ENCODE assay signal across 9 mouse cellular contexts in the genomic region with DNA sequence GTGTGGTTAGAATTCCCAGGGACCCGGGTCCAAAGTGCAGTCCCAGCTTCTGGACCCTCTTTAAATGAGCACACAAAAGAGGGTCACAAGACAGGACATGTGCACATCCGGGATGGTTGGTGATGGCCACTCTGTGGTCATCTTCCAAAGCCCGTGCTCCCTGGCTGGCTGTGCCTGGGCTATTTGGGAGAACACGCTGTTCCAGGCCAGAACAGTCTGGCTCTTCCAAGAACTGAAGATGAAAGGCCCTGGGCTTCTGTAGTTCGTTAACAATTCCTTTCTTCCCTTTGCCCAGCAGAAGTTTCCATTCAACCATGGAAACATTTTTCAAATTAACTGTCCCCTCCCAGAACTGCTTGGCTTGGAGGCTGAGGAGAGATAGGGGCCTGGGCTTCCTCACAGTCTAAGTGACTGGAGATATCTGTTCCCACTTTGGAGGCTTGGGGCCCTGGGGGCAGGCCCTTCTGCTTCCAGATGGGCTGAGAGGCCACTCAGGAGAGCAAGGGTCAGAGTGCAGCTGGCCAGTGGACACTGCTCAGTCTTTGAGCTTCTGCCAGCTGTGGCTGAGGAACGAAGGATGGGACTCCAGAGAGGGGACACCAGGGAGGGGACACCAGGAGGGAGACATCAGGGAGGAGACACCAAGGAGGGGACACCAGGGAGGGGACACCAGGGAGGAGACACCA. TPM values are rescaled to one million over a fixed set of nuclear protein-coding genes. Genes with fewer than 3 reads are reported as not detected.
DNase-seq lines count a peak whose midpoint lies in the region; ATAC-seq and TF ChIP-seq lines count a peak whose summit lies in the region.
"Had no signal": no experiment of that assay in that cellular context is flagged by ENCODE, and none has a peak within 500 bp of the region (broad histone marks: within the 10 kb centered on the region; RNA-seq: fewer than 3 reads in every experiment).

No protein-coding gene starts in this region.

- WGBS in forebrain, postnatal 0 days = 48% methylated on average over 6 of the region's 6 CpGs
- 59% methylated on average over 6 of the region's 6 CpGs for WGBS in forebrain, embryonic 12.5 days
- WGBS in kidney, embryonic 14.5 days = 44% methylated on average over 6 of the region's 6 CpGs
- 51% methylated on average over 6 of the region's 6 CpGs for WGBS in lung, embryonic 16.5 days

- no peak for ATAC-seq in forebrain, postnatal 0 days
- no peak for ATAC-seq in forebrain, embryonic 12.5 days (ENCODE audit: low FRiP score)
- ATAC-seq in kidney, embryonic 14.5 days (ENCODE audit: low FRiP score, low TSS enrichment) = 0 out of 2 replicates have a peak, but pooled peaks have one; percentile 29
- peak; percentile 56 for ATAC-seq in lung, embryonic 16.5 days (ENCODE audit: low read depth)
- ATAC-seq in CD4-positive, CD25-positive, alpha-beta regulatory T cell, adult 4 months = no peak

- no peaks in the 10 kb centered on the region for H3K36me3 ChIP-seq in forebrain, postnatal 0 days (ENCODE audit: insufficient read depth)
- no peaks in the 10 kb centered on the region for H3K36me3 ChIP-seq in forebrain, embryonic 12.5 days (replicated peaks)
- H3K36me3 ChIP-seq in kidney, embryonic 14.5 days (ENCODE audit: control insufficient read depth, insufficient read depth, low read length) = no peaks in the 10 kb centered on the region
- H3K36me3 ChIP-seq in lung, embryonic 16.5 days (ENCODE audit: control insufficient read depth, insufficient read depth, low read length) = no peaks in the 10 kb centered on the region
- H3K36me3 ChIP-seq: liver, embryonic 15.5 days had no signal

- no peak for DNase-seq in forebrain, postnatal 0 days
- peak; percentile 55 for DNase-seq in adrenal gland, postnatal 14 days
- peak; percentile 77 to 88 for DNase-seq in heart, adult 18-20 months
- no peak for DNase-seq in c-Kit-positive CD71-positive TER-119-positive erythroid progenitor cells, embryonic 14.5 days (ENCODE audit: low spot score)

- H3K4me3 ChIP-seq in forebrain, postnatal 0 days (ENCODE audit: low read depth, low read length) = no peak overlapping the region
- no peak overlapping the region for H3K4me3 ChIP-seq in forebrain, embryonic 12.5 days (replicated peaks)
- H3K4me3 ChIP-seq in kidney, embryonic 14.5 days (ENCODE audit: low read length) = no peak overlapping the region
- H3K4me3 ChIP-seq in lung, embryonic 16.5 days (ENCODE audit: low read length) = no peak overlapping the region
- H3K4me3 ChIP-seq: liver, embryonic 15.5 days had no signal

- peak overlapping the region; percentile 1; the same call in 1 of the 2 replicates for H3K27ac ChIP-seq in forebrain, postnatal 0 days (ENCODE audit: low read depth, low read length)
- no peak overlapping the region for H3K27ac ChIP-seq in forebrain, embryonic 12.5 days
- H3K27ac ChIP-seq in kidney, embryonic 14.5 days (ENCODE audit: low read depth, low read length) = peak overlapping the region; percentile 71
- H3K27ac ChIP-seq in lung, embryonic 16.5 days (ENCODE audit: low read length) = peak overlapping the region; percentile 50
- H3K27ac ChIP-seq: liver, embryonic 15.5 days had no signal

- H3K9me3 ChIP-seq in forebrain, postnatal 0 days (ENCODE audit: low read length) = no peaks in the 10 kb centered on the region
- no peaks in the 10 kb centered on the region for H3K9me3 ChIP-seq in forebrain, embryonic 12.5 days
- H3K9me3 ChIP-seq in kidney, embryonic 14.5 days (ENCODE audit: control insufficient read depth, low read length) = no peaks in the 10 kb centered on the region
- H3K9me3 ChIP-seq in lung, embryonic 16.5 days (ENCODE audit: control insufficient read depth, low read length) = no peaks in the 10 kb centered on the region
- H3K9me3 ChIP-seq: liver, embryonic 15.5 days had no signal

- H3K27me3 ChIP-seq in forebrain, postnatal 0 days (ENCODE audit: insufficient read depth, low read length) = no peaks in the 10 kb centered on the region
- no peaks in the 10 kb centered on the region for H3K27me3 ChIP-seq in forebrain, embryonic 12.5 days
- no peaks in the 10 kb centered on the region for H3K27me3 ChIP-seq in kidney, embryonic 14.5 days (ENCODE audit: control insufficient read depth, insufficient read depth, low read length)
- no peaks in the 10 kb centered on the region for H3K27me3 ChIP-seq in lung, embryonic 16.5 days (ENCODE audit: control insufficient read depth, insufficient read depth, low read depth, low read length)
- H3K27me3 ChIP-seq: liver, embryonic 15.5 days had no signal

- no peaks in the 10 kb centered on the region for H3K4me1 ChIP-seq in forebrain, postnatal 0 days (ENCODE audit: insufficient read depth)
- 0 out of 2 replicates have a peak, but pooled peaks cover 2% of the 10 kb centered on the region for H3K4me1 ChIP-seq in forebrain, embryonic 12.5 days
- peaks cover 25% of the 10 kb centered on the region for H3K4me1 ChIP-seq in kidney, embryonic 14.5 days (ENCODE audit: control insufficient read depth, insufficient read depth, low read length)
- peaks cover 10% of the 10 kb centered on the region; the same call in 1 of the 2 replicates for H3K4me1 ChIP-seq in lung, embryonic 16.5 days (replicated peaks; ENCODE audit: control insufficient read depth, insufficient read depth, low read length)

- H3K9ac ChIP-seq in forebrain, postnatal 0 days = no peak overlapping the region
- no peak overlapping the region for H3K9ac ChIP-seq in forebrain, embryonic 12.5 days
- H3K9ac ChIP-seq in kidney, embryonic 14.5 days (ENCODE audit: low read depth, low read length) = no peak overlapping the region
- no peak overlapping the region for H3K9ac ChIP-seq in lung, embryonic 16.5 days (ENCODE audit: low read length)
- H3K9ac ChIP-seq: liver, embryonic 15.5 days had no signal

- TF ChIP-seq CTCF in forebrain, postnatal 0 days (IDR thresholded peaks at IDR 0.05; ENCODE audit: low read depth) = no peak

- no peak overlapping the region for H3K4me2 ChIP-seq in forebrain, postnatal 0 days (ENCODE audit: low read depth)
- no peak overlapping the region for H3K4me2 ChIP-seq in forebrain, embryonic 12.5 days
- H3K4me2 ChIP-seq in kidney, embryonic 14.5 days (replicated peaks; ENCODE audit: low read depth, low read length) = no peak overlapping the region
- H3K4me2 ChIP-seq in lung, embryonic 16.5 days (ENCODE audit: low read depth, low read length) = no peak overlapping the region
- H3K4me2 ChIP-seq: liver, embryonic 15.5 days had no signal

RNA-seq across cellular contexts. Expression of a gene that starts 29.8 kb away (rescaled TPM):
- 8.6 and 17.2 TPM in 2 replicates for total RNA-seq in forebrain, postnatal 0 days (2014; rRNA removed)
- 17.8 and 28.2 TPM in 2 replicates for polyA plus RNA-seq in forebrain, postnatal 0 days (2015; fragmentation: Nextera tagmentation; extraction: Ambion mirVana)
- polyA plus RNA-seq in forebrain, embryonic 12.5 days (2016; fragmentation: Nextera tagmentation; extraction: Ambion mirVana) = 7.6 and 10.1 TPM in 2 replicates
- total RNA-seq in adrenal gland, postnatal 14 days (2021) = 7.1 and 8.7 TPM in 2 replicates
- 1 to 10 TPM; 4.3 to 6.2 TPM for total RNA-seq in heart, adult 18-20 months (2021)
- 27.2 and 34.8 TPM in 2 replicates for polyA plus RNA-seq in kidney, embryonic 14.5 days (2014; fragmentation: Nextera tagmentation; extraction: Ambion mirVana)
- polyA plus RNA-seq in lung, embryonic 16.5 days (2015; fragmentation: Nextera tagmentation; extraction: Ambion mirVana) = 18.1 and 18.3 TPM in 2 replicates
- polyA plus RNA-seq in CD4-positive, CD25-positive, alpha-beta regulatory T cell, adult 4 months (2017; shearing (Covaris generic)) = under 1 TPM in 1 of 2 experiments, not detected in 1; 0.56 TPM

Comparison
In these comparisons a context has a peak if more than half of its experiments do, and no peak if none do; other contexts are left out.
1. ATAC-seq: peak in kidney, embryonic 14.5 days (single experiment) and lung, embryonic 16.5 days (single experiment); none in forebrain, postnatal 0 days (single experiment), forebrain, embryonic 12.5 days (single experiment) and CD4-positive, CD25-positive, alpha-beta regulatory T cell, adult 4 months (single experiment).
2. DNase-seq: peak in adrenal gland, postnatal 14 days (single experiment) and heart, adult 18-20 months (2 of 2); none in forebrain, postnatal 0 days (single experiment) and c-Kit-positive CD71-positive TER-119-positive erythroid progenitor cells, embryonic 14.5 days (single experiment).